Mouse (Mus musculus) C2C12 (cell line): ENCODE results near the gene Rassf3. TPM values are rescaled to one million over a fixed set of nuclear protein-coding genes. Genes with fewer than 3 reads are reported as not detected.

Source experiments
- H3K27me3 ChIP-seq: one replicate; pipeline ENCODE4 v1.6.1; 2011; ENCODE audit not compliant: control insufficient read depth, insufficient read depth, insufficient read length
- H3K36me3 ChIP-seq: one replicate; pipeline ENCODE4 v1.6.1; 2011; ENCODE audit not compliant: control insufficient read depth, insufficient read depth
- H3K4me3 ChIP-seq: one replicate; pipeline ENCODE4 v1.5.1; 2011; ENCODE audit warnings: mild to moderate bottlenecking, control low read depth; ENCODE audit not compliant: poor library complexity, insufficient read depth, severe bottlenecking
- H3K79me2 ChIP-seq: one replicate; pipeline ENCODE4 v1.6.1; 2011; ENCODE audit not compliant: control insufficient read depth, insufficient read depth
- H3K79me3 ChIP-seq: one replicate; pipeline ENCODE4 v1.6.1; 2011; ENCODE audit warnings: low read depth, control low read depth
- H3ac ChIP-seq: one replicate; pipeline ENCODE3; 2011; ENCODE audit warnings: low read depth; ENCODE audit not compliant: control insufficient read depth, insufficient read length
- CEBPB ChIP-seq: IDR thresholded peaks from one replicate; pipeline ENCODE4 v1.6.1; 2011; ENCODE audit warnings: low read depth, mild to moderate bottlenecking, control low read depth, moderate library complexity
- CTCF ChIP-seq: IDR thresholded peaks from one replicate; pipeline ENCODE4 v1.5.1; 2011; ENCODE audit not compliant: control insufficient read depth, insufficient read depth, insufficient read length
- FOSL1 ChIP-seq: IDR thresholded peaks from one replicate; pipeline ENCODE4 v1.8.0; 2011; ENCODE audit warnings: mild to moderate bottlenecking, low read length; ENCODE audit not compliant: poor library complexity, insufficient read depth, severe bottlenecking
- MAX ChIP-seq: IDR thresholded peaks from one replicate; pipeline ENCODE4 v1.6.1; 2011; ENCODE audit warnings: mild to moderate bottlenecking, control low read depth
- MYOD1 ChIP-seq: IDR thresholded peaks from one replicate; pipeline ENCODE4 v1.6.1; 2011; ENCODE audit warnings: low read depth; ENCODE audit not compliant: control insufficient read depth, insufficient read length
- MYOG ChIP-seq: IDR thresholded peaks from one replicate; pipeline ENCODE4 v1.6.1; 2011; ENCODE audit not compliant: control insufficient read depth, insufficient read length; ENCODE audit errors: extremely low read depth
- USF1 ChIP-seq: IDR thresholded peaks from one replicate; pipeline ENCODE4 v1.6.1; 2011; ENCODE audit warnings: low read depth, mild to moderate bottlenecking, control low read depth, moderate library complexity
- polyA plus RNA-seq: library from polyadenylated mRNA; unstranded; fragments of >200 nt; fragmentation: generic; extraction: Trizol; gene quantifications from one replicate; pipeline ENCODE4 v1.2.1, GENCODE M21; 2012; ENCODE audit warnings: missing spikeins

Rassf3 gene
- polyA plus RNA-seq, 1 experiment: 8.9 TPM

DNA sequence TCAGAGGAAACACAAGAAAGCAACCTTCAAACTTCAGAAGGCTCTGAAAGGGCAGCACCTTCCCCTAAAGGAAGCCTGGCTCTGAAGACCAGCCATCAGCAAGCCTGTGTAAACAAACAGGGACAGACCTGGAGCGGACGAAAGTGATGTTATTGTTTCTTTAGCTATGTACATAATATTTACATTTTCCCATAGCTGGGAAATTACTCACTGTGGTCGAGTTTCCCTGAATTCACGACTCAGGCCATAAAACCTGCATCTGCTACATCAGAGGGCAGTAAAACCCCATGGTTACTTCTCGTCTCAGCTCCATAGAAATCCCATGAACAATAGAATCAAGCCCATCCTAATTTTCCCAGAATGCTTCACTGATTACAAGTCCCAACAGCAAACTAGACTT lies 11.1 kb downstream of the Rassf3 start:
- Histone ChIP-seq H3K4me3 (no peak overlapping the region), H3K79me3 (peaks cover 11% of the 10 kb centered on the region), H3K27me3 (no peaks in the 10 kb centered on the region), H3ac (no peak overlapping the region), H3K79me2 (peaks cover 50% of the 10 kb centered on the region), H3K36me3 (no peaks in the 10 kb centered on the region)
- no peak for TF ChIP-seq MAX
- no peak for TF ChIP-seq USF1
- no peak for TF ChIP-seq FOSL1
- no peak for TF ChIP-seq CEBPB
- TF ChIP-seq CTCF: no peak
- TF ChIP-seq MYOG: no peak
- TF ChIP-seq MYOD1: no peak

DNA sequence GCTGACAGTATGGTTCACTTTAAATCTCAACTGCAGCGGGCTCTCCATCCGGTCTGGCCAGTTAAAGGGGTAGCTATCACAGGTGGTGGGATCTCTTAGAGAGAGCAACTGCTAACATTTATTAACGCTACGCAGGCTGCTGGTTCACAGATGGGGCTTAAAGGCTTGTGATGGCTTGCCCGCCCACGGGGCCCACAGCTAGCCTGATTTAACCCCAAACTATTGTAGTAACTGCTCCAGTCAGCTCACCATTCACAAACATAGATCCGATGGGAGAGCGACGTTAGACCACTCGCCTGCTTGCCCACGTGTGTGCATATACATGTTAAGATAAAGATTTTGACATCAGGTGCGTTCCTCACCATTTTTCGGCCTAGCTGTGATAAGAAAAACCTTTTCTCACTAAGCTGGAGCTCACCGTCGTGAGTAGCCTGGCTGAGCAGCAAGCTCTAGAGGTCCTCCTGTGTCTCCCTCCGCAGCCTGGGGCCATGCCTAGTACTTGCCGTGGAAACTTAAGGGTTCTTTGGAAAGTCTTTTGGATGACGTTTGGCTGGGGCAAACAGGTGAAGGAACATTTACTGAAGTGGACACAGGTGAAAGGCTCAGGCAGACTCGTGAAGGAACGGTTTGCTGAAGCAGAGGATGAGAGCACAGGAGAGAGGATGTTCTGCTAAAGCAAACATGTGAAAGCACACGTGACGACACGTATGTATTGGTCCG lies 13.8 kb downstream of the Rassf3 start:
- Histone ChIP-seq H3ac (no peak overlapping the region), H3K27me3 (no peaks in the 10 kb centered on the region), H3K79me2 (peaks cover 23% of the 10 kb centered on the region), H3K79me3 (peaks cover 13% of the 10 kb centered on the region), H3K4me3 (no peak overlapping the region), H3K36me3 (no peaks in the 10 kb centered on the region)
- no peak for TF ChIP-seq MYOG
- no peak for TF ChIP-seq CEBPB

DNA sequence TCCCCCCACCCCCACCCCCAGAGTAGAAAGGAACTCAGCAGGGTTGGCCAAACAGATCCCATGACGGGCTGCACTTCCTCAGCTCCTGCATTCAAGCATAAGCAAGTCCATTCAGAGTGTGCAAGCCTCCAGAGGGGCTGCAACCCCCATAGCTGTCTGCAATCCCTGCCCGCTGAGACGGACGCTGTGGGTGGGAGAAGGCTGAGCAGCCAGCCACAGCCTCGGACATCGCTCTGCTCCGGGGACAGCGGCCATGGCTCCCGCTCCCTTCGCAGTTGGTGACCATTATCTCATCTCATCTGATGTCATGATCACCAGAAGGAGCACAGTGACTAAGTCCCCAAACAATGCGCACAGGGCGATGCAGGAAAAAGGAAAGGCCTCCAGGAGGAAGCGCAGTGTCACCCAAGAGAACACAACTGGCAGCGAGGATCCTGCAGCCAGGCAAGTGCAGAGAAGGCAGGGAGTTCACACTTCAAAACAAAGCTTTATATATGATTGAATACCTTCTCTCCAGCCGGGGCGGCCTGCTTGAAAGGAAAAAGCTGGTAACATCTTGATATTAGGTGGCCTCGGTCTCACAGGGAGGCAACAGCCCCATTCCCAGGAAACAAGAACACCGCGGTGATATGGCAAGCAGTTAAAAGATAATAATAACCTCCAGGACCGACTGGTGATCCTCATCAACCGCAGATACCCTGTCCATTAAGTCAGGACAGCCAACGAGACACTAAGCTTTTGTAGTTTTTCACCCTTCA lies 14.6 kb downstream of the Rassf3 start:
- H3K4me3 ChIP-seq: no peak overlapping the region
- TF ChIP-seq FOSL1 (peak; percentile 16), MYOG (no peak), MYOD1 (peak; percentile 51)

DNA sequence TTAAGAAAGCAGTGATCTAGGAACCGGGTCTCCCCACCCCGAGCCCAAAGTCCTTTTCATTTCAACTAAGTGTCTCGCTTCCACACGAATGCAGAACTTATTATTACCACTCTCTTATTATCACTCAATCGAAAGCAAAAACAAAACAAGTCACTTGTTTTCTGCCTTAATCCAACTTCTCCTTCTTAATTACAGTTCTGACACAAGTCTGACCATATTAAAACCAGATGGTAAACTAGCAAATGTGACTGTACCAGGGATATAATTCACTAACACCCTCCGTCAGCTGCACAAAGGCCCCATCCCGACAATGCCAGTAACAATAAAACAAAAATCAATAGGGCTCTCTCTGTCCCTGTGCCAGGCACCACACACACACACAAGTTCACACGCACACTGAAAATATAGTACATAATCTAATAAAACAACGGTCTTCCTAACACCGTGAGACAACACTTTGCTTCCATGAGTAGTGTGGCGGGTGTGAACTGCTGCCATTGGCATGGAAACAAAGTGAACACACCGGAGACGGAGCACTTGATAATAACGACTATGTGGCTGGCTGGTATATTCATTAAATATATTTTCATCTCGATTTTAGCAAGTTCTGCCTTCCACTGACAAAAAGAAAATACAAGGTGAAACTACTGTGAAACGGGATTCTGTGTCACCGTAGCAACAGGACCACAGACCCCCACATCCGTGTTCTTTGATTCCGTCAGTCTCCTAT lies 16.9 kb downstream of the Rassf3 start:
- no peak for TF ChIP-seq MAX
- TF ChIP-seq MYOD1: no peak
- TF ChIP-seq FOSL1: no peak
- no peak for TF ChIP-seq CTCF
- no peak for TF ChIP-seq MYOG
- no peak for TF ChIP-seq CEBPB
- TF ChIP-seq USF1: no peak

More for the DNA sequence above, 14.6 kb downstream of the Rassf3 start:
- H3ac ChIP-seq: peak overlapping the region; percentile 67
- peaks cover 17% of the 10 kb centered on the region for H3K79me2 ChIP-seq
- H3K79me3 ChIP-seq: peaks cover 12% of the 10 kb centered on the region
- H3K27me3 ChIP-seq: no peaks in the 10 kb centered on the region
- H3K36me3 ChIP-seq: no peaks in the 10 kb centered on the region

DNA sequence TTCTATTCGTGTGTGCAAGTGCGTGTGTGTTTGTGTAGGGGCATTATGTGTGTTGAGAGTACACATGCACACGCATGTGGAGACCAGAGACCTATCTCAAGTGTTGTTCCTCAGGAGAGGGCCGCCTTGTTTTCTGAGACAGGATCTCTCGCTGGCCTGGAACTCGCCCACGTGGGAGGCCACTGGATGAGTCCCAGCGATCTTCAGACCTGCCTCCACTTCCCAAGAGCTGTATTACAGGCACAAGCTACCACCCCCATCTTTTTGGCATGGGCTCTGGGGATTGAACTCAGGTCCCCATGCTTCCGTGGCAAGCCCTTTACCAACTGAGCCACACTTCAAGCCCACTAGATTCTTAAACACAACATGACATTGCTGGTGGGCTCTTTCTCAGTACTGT lies 17.7 kb downstream of the Rassf3 start:
- no peak overlapping the region for H3K4me3 ChIP-seq
- H3K27me3 ChIP-seq: no peaks in the 10 kb centered on the region
- peaks cover 9% of the 10 kb centered on the region for H3K79me2 ChIP-seq
- peaks cover 6% of the 10 kb centered on the region for H3K79me3 ChIP-seq
- peak overlapping the region; percentile 13 for H3ac ChIP-seq
- no peaks in the 10 kb centered on the region for H3K36me3 ChIP-seq
- TF ChIP-seq MYOG (no peak), FOSL1 (no peak), CTCF (no peak), MYOD1 (no peak), CEBPB (no peak), MAX (no peak), USF1 (no peak)

More for the DNA sequence above, 16.9 kb downstream of the Rassf3 start:
- Histone ChIP-seq H3K4me3 (no peak overlapping the region), H3K27me3 (no peaks in the 10 kb centered on the region), H3K36me3 (no peaks in the 10 kb centered on the region), H3K79me2 (peaks cover 16% of the 10 kb centered on the region), H3ac (no peak overlapping the region), H3K79me3 (peaks cover 8% of the 10 kb centered on the region)
